Mouse (Mus musculus) hematopoietic stem cell, adult 5-6 weeks (primary cell): ENCODE measurements around the gene Gm13277. TPM values are rescaled to one million over a fixed set of nuclear protein-coding genes. Genes with fewer than 3 reads are reported as not detected.
"Not testable (repeated sequence)": the region's sequence is repeated elsewhere in the genome, so short reads cannot be mapped to it uniquely, and the experiment has no call there.

ENCODE experiments used
- ATAC-seq, 2 experiments: fragments of 125-278 bp in 1 of 2; replicated peaks in 1 of 2; 2 replicates each; pipeline ENCODE4 v1.8.0; 2016 to 2017; ENCODE audit warnings: inconsistent platforms in 2 of 2, mild to moderate bottlenecking in 2 of 2, moderate number of reproducible peaks in 2 of 2, low read depth in 1 of 2, moderate TSS enrichment in 1 of 2; ENCODE audit not compliant: low FRiP score in 2 of 2, poor library complexity in 2 of 2, severe bottlenecking in 2 of 2, insufficient read depth in 1 of 2, low TSS enrichment in 1 of 2
- total RNA-seq: library from RNA; stranded (forward); fragments of 172-1452, 232-1000 nt; gene quantifications from 2 replicates; pipeline ENCODE4 v1.2.3, GENCODE M21; 2017

Gene Gm13277
- total RNA-seq, 1 experiment from 2014 or later: not detected

DNA sequence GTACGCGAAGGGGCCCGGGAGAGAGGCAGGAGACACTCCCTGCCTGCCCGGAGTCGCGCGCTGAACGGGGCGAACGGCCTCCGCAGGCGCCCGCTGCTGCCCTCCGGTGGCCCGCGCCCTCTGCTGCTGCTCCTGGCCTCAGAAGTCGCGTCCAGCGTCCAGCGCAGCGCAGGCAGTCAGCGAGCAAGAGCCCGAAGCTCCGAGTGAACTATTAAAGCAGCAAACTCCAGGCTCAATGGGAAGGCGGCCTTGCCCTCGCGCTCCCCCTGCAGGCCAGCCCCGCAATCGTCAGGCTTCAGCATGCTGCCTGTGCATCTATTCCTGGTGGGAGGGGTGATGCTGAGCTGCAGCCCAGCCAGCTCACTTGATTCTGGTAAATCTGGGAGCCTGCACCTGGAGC is 8.9 kb upstream of the Gm13277 start, which contains the start of gene Gm13272:
Gm13272 (plus strand) TSS at position 301 of the 400 bp plus-strand sequence.
- not testable (repeated sequence) for ATAC-seq

DNA sequence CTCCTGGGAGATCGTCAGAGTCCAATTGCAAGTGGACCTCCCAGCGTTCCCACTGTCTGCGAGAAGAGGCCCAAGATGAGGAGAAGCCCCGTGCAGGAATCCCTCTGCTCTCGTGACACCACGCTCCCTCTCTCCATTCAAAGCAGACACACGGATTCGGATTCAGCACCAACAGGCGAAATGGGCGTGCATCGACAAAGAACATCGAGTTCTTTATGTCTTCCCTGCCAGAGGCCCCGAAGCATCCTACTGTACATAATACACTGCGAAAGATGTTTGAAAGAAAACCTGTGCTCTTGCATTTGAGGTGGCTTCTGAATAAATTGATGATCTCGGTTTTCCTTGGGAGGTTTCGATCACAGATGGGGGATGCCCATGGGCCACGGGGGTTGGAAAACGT is 8.1 kb upstream of the Gm13277 start:
- ATAC-seq: not testable (repeated sequence)

GRCm38 (mm10) chr4:88781831-88782230 is 6.6 kb upstream of the Gm13277 start, which contains the start of gene Ifnz:
Gene Ifnz, plus strand, starts transcription at chr4:88782131.
- not testable (repeated sequence) for ATAC-seq

DNA sequence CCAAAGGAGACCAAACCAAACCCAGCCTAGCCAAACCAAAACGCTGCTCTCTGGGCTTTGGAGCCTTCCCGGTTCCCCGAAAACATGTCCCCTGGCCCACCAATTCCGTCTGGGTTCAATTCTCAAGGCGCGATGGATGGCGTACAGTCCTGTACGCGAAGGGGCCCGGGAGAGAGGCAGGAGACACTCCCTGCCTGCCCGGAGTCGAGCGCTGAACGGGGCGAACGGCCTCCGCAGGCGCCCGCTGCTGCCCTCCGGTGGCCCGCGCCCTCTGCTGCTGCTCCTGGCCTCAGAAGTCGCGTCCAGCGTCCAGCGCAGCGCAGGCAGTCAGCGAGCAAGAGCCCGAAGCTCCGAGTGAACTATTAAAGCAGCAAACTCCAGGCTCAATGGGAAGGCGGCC is 6.1 kb upstream of the Gm13277 start:
- ATAC-seq: not testable (repeated sequence)

- ATAC-seq: not testable (repeated sequence)
Measured at GRCm38 (mm10) chr4:88785409-88785808, 3.0 kb upstream of the Gm13277 start, which contains the start of gene Gm13276. Gene Gm13276, plus strand, starts transcription at chr4:88785709.

GRCm38 (mm10) chr4:88791250-88791649 is 2.8 kb downstream of the Gm13277 start, which contains the start of gene Gm13278:
Gene Gm13278, plus strand, starts transcription at chr4:88791550.
- not testable (repeated sequence) for ATAC-seq

DNA sequence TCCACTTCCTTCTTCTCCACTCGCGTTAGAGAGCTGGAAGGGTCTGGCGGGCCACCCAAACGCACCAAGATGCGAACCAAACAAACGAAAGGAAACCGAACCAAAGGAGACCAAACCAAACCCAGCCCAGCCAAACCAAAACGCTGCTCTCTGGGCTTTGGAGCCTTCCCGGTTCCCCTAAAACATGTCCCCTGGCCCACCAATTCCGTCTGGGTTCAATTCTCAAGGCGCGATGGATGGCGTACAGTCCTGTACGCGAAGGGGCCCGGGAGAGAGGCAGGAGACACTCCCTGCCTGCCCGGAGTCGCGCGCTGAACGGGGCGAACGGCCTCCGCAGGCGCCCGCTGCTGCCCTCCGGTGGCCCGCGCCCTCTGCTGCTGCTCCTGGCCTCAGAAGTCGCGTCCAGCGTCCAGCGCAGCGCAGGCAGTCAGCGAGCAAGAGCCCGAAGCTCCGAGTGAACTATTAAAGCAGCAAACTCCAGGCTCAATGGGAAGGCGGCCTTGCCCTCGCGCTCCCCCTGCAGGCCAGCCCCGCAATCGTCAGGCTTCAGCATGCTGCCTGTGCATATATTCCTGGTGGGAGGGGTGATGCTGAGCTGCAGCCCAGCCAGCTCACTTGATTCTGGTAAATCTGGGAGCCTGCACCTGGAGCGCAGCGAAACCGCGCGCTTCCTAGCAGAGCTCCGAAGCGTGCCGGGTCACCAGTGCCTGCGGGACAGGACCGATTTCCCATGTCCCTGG is 5.7 kb downstream of the Gm13277 start, which contains the start of gene Gm13275:
Gm13275 (plus strand) TSS at position 552 of the 740 bp plus-strand sequence.
- not testable (repeated sequence) for ATAC-seq

GRCm38 (mm10) chr4:88797097-88797496 is 8.7 kb downstream of the Gm13277 start, which contains the start of gene Gm13279:
Gene Gm13279, plus strand, starts transcription at chr4:88797397.
- ATAC-seq: not testable (repeated sequence)

GRCm38 (mm10) chr4:88799365-88799764 is 10.9 kb downstream of the Gm13277 start, which contains the start of gene Gm13285:
Gene Gm13285, plus strand, starts transcription at chr4:88799665.
- not testable (repeated sequence) for ATAC-seq

GRCm38 (mm10) chr4:88802954-88803353 is 14.5 kb downstream of the Gm13277 start, which contains the start of gene Gm13287:
Gene Gm13287, plus strand, starts transcription at chr4:88803254.
- ATAC-seq: not testable (repeated sequence)

GRCm38 (mm10) chr4:88805231-88805630 is 16.8 kb downstream of the Gm13277 start, which contains the start of gene Gm13288:
Gene Gm13288, plus strand, starts transcription at chr4:88805531.
- ATAC-seq: not testable (repeated sequence)

DNA sequence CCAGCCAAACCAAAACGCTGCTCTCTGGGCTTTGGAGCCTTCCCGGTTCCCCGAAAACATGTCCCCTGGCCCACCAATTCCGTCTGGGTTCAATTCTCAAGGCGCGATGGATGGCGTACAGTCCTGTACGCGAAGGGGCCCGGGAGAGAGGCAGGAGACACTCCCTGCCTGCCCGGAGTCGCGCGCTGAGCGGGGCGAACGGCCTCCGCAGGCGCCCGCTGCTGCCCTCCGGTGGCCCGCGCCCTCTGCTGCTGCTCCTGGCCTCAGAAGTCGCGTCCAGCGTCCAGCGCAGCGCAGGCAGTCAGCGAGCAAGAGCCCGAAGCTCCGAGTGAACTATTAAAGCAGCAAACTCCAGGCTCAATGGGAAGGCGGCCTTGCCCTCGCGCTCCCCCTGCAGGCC is 17.3 kb downstream of the Gm13277 start:
- not testable (repeated sequence) for ATAC-seq

GRCm38 (mm10) chr4:88815928-88816327 is 27.5 kb downstream of the Gm13277 start, which contains the start of gene Ifna7:
Gene Ifna7, plus strand, starts transcription at chr4:88816228.
- no peak for ATAC-seq

DNA sequence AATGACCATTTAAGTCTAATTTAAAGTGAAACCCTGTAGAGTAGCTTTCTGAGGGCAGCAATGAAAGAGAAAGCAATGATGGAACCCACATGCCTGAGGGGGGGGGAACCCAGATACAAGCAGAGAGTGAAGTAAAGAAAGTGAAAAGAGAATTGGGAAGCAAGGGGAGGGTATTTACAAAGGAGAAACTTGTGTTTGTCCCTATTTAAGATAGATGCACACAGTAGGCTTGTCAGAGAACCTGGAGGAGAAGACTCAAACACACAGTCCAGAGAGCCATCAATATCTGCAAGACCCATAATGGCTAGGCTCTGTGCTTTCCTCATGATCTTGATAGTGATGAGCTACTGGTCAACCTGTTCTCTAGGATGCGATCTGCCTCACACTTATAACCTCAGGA is 31.2 kb downstream of the Gm13277 start, which contains the start of gene Ifna11:
Ifna11 (plus strand) TSS at position 301 of the 400 bp plus-strand sequence.
- no peak for ATAC-seq

GRCm38 (mm10) chr4:88822995-88823394 is 34.6 kb downstream of the Gm13277 start:
- peak in 1 of 2 experiments; percentile 62; a peak in 1 of 4 replicates for ATAC-seq

- ATAC-seq: not testable (repeated sequence)
Measured at GRCm38 (mm10) chr4:88827116-88827515, 38.7 kb downstream of the Gm13277 start, which contains the start of gene Ifna6. Gene Ifna6, plus strand, starts transcription at chr4:88827416.

GRCm38 (mm10) chr4:88830523-88830922 is 42.1 kb downstream of the Gm13277 start:
- no peak for ATAC-seq

- not testable (repeated sequence) for ATAC-seq
Measured at GRCm38 (mm10) chr4:88835225-88835624, 46.8 kb downstream of the Gm13277 start, which contains the start of gene Ifna5. Gene Ifna5, plus strand, starts transcription at chr4:88835525.
